Mouse (Mus musculus) hindbrain, embryonic 11.5 days (tissue): ENCODE measurements around the gene Cmtm7. TPM values are rescaled to one million over a fixed set of nuclear protein-coding genes. Genes with fewer than 3 reads are reported as not detected.

Experiments used
- ATAC-seq: fragments of 200-750 bp; cut with Nextera tagmentation; 2 replicates; pipeline ENCODE4 v1.8.0; 2017; ENCODE audit warnings: mild to moderate bottlenecking, moderate TSS enrichment, moderate library complexity; ENCODE audit not compliant: low FRiP score
- DNase-seq: peaks from one replicate; pipeline ENCODE4 v3.0.0-alpha.2; 2015; ENCODE audit warnings: low spot score
- H3K27ac ChIP-seq: fragments of 300-500 bp; sonication (generic); 2 replicates; pipeline ENCODE4 v1.5.1; 2014; ENCODE audit warnings: mild to moderate bottlenecking, low read depth, low read length
- H3K27me3 ChIP-seq: fragments of 300-500 bp; sonication (generic); 2 replicates; pipeline ENCODE4 v1.6.1; 2014; ENCODE audit warnings: mild to moderate bottlenecking, low read length, moderate library complexity, mixed read lengths; ENCODE audit not compliant: control insufficient read depth, insufficient read depth
- H3K36me3 ChIP-seq: fragments of 300-500 bp; sonication (generic); 2 replicates; pipeline ENCODE4 v1.6.1; 2014; ENCODE audit warnings: mild to moderate bottlenecking, low read length, moderate library complexity, mixed read lengths; ENCODE audit not compliant: control insufficient read depth, insufficient read depth
- H3K4me1 ChIP-seq: fragments of 300-500 bp; sonication (generic); replicated peaks from 2 replicates; pipeline ENCODE4 v1.6.1; 2014; ENCODE audit warnings: low read length, mixed read lengths; ENCODE audit not compliant: control insufficient read depth, insufficient read depth
- H3K4me2 ChIP-seq: fragments of 300-500 bp; sonication (generic); replicated peaks from 2 replicates; pipeline ENCODE4 v1.6.1; 2014; ENCODE audit warnings: mild to moderate bottlenecking, low read depth, low read length
- H3K4me3 ChIP-seq: fragments of 300-500 bp; sonication (generic); 2 replicates; pipeline ENCODE4 v1.5.1; 2014; ENCODE audit warnings: low read depth, low read length
- H3K9ac ChIP-seq: fragments of 300-500 bp; sonication (generic); 2 replicates; pipeline ENCODE4 v1.6.1; 2014; ENCODE audit warnings: low read depth, low read length
- H3K9me3 ChIP-seq: fragments of 300-500 bp; sonication (generic); 2 replicates; pipeline ENCODE4 v1.6.1; 2016; ENCODE audit warnings: low read length; ENCODE audit not compliant: control insufficient read depth
- WGBS: fragments of 180-500 bp; shearing (Covaris S2); extraction: QIAGEN DNeasy Blood & Tissue Kit; methylation state at CpG from one replicate; pipeline ENCODE4 v1.1.7; 2014; 5-methylcytosine and 5-hydroxymethylcytosine counted together
- polyA plus RNA-seq: library from polyadenylated mRNA; unstranded; fragments of >200 nt; fragmentation: Nextera tagmentation; extraction: Ambion mirVana; gene quantifications from 2 replicates; pipeline ENCODE4 v1.2.1, GENCODE M21; 2014

Gene Cmtm7
- polyA plus RNA-seq, 1 experiment from 2014 or later: 77.8 TPM

DNA sequence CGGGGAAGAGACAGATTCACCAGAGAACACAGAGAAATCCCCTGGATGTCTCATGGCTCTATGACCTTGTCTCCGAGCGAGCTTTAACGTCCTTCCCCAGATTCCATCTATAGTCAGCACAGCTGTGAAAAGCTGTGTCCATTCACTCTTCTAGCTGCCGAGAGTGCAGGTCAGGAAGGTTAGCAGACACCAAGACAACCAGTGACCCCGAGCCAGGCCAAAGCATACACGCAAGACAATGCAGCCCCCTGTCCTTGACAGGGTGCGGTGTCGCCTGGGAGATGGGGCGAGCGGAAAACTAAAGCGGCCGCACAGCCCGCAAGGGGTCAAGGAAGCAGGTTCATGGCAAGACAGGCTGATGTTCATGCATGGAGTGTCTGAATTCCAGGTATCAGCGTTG is 19.6 kb upstream of the Cmtm7 start:
- Histone ChIP-seq H3K4me3 (no peak overlapping the region), H3K27ac (no peak overlapping the region), H3K4me1 (peaks cover 4% of the 10 kb centered on the region; the same call in 1 of the 2 replicates), H3K9ac (peak overlapping the region; percentile 12; the same call in 1 of the 2 replicates), H3K4me2 (no peak overlapping the region), H3K9me3 (no peaks in the 10 kb centered on the region), H3K36me3 (no peaks in the 10 kb centered on the region), H3K27me3 (no peaks in the 10 kb centered on the region)
- ATAC-seq: no peak
- DNase-seq: peak; percentile 45
- WGBS: 4% methylated on average over 15 of the region's 15 CpGs

DNA sequence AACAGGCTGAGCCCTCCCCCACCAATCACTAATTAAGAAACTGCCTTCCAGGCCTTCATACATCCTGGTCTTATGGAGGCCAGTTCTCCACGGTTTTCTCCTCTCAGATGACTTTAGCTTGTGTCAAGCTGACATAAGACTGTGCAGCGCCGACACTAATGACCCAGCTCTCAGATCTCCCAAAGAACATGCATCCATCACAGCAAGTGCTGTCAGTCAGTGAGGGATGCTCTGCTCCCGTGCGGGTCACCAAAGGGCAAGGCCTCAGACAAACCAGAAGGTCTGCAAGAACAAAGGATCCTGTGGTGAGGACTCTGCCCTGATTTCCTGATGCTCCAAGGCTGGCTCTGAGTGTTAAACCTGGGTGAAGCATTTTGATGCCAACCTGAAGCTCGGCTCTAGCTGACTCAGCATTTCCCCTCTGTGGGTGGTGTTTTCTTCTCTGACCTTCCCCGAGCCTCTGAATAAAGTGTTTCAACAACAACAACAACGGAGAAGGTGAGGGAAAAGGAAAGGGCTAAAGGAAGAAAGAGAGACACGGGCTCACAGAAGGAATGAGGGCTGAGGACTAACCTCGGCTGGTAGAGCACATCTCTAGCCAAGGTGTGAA is 17.9 kb upstream of the Cmtm7 start:
- Histone ChIP-seq H3K4me2 (no peak overlapping the region), H3K9ac (no peak overlapping the region), H3K4me1 (peaks cover 4% of the 10 kb centered on the region; the same call in 1 of the 2 replicates), H3K27ac (no peak overlapping the region), H3K36me3 (no peaks in the 10 kb centered on the region), H3K9me3 (no peaks in the 10 kb centered on the region), H3K4me3 (no peak overlapping the region), H3K27me3 (no peaks in the 10 kb centered on the region)
- 13% methylated on average over 10 of the region's 10 CpGs for WGBS
- DNase-seq: peak; percentile 44
- ATAC-seq: no peak

DNA sequence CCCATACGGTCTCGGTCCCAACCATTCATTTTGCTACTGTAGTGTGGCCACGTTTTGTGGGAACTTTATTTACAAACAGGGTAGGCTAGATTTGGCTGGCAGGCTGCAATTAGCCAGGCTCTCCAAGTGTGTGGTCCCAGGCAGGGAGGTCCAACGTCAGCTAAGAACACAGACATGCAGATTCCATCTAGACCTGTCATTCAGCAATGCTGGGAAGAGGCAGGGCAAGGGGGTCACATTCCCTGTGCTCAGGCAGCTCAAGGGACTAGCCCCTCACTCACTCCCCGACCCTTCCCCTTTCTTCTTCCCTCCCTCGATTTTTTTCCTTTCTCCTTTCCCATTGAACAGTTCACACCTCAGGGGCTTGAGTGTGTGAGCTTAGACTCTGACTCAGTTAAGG is 17.2 kb upstream of the Cmtm7 start:
- Histone ChIP-seq H3K9me3 (no peaks in the 10 kb centered on the region), H3K4me2 (no peak overlapping the region), H3K27ac (0 out of 2 replicates have a peak overlapping the region, but pooled peaks have one; percentile 6), H3K27me3 (no peaks in the 10 kb centered on the region), H3K9ac (no peak overlapping the region), H3K4me3 (no peak overlapping the region), H3K36me3 (no peaks in the 10 kb centered on the region), H3K4me1 (peaks cover 4% of the 10 kb centered on the region; the same call in 1 of the 2 replicates)
- DNase-seq (peak; percentile 39), ATAC-seq (no peak)
- 24% methylated on average over 6 of the region's 6 CpGs for WGBS

DNA sequence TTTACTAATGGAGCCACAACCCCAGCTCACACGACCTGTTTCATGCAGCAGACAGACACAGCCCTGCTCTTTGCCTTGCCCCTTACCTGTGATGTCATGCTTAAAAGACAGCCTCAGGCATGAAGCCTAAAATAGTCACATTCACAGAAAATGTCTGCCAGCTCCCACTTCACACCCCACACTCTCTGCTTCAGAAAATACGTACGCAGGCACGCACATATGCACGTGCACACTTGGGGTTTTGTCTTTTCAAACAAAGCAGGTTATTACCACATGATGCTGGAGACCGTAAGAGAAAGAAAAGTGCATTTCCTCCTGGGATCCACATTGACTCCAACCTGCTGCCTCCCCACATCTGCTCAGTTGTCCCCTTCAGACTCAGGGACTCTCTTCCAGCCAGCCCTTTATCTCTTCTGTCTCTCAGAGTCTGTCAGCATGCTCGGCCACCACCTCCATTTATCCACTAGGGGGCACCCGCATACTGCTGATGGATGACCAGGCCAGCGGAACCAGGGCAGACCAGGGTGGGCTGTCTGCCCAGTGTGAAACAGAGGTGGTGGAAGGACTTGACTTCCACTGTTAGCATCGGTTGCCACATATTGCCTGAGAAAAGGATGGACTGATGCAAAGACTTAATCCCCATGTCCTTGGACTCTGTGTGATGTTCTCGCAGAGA is 15.8 kb upstream of the Cmtm7 start:
- peak; percentile 93 for DNase-seq
- peak; percentile 70 for ATAC-seq
- 49% methylated on average over 11 of the region's 11 CpGs for WGBS
- Histone ChIP-seq H3K9me3 (no peaks in the 10 kb centered on the region), H3K4me1 (peaks cover 4% of the 10 kb centered on the region; the same call in 1 of the 2 replicates), H3K4me2 (no peak overlapping the region), H3K4me3 (no peak overlapping the region), H3K36me3 (no peaks in the 10 kb centered on the region), H3K9ac (no peak overlapping the region), H3K27ac (peak overlapping the region; percentile 47; the same call in 1 of the 2 replicates), H3K27me3 (no peaks in the 10 kb centered on the region)

DNA sequence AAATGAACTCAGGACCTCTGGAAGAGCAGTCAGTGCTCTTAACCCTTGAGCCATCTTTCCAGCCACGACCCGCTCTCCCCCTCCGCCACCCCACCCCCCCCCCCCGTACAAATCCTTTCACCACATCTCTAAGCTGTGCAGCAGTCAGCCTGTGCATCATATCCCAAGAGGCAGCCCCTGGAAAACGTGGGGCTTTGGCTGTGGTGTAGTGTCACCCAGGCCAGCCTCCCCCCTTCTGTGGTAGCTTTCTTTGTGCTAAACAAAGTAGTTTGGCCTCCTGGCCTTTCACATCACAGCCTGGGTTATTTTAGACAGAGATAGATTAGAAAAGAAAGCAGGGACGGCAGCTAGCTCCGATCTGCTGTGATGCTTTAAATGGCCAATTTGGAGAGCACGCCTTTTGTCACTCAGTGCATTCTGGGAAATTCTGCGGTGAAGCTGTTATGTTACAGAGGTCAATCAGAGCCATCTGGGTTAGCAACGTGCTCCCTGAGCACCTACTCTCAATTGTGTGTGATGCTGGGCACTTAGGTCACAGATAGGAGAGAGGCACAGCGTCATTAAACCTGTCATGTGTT is 14.9 kb upstream of the Cmtm7 start:
- no peak overlapping the region for H3K4me3 ChIP-seq
- peak overlapping the region; percentile 47; the same call in 1 of the 2 replicates for H3K27ac ChIP-seq
- H3K4me2 ChIP-seq: no peak overlapping the region
- H3K36me3 ChIP-seq: no peaks in the 10 kb centered on the region
- WGBS: 26% methylated on average over 11 of the region's 11 CpGs
- H3K27me3 ChIP-seq: no peaks in the 10 kb centered on the region
- H3K9ac ChIP-seq: no peak overlapping the region
- DNase-seq: peak; percentile 44
- H3K4me1 ChIP-seq: peaks cover 4% of the 10 kb centered on the region; the same call in 1 of the 2 replicates
- H3K9me3 ChIP-seq: no peaks in the 10 kb centered on the region
- peak; percentile 54 for ATAC-seq

DNA sequence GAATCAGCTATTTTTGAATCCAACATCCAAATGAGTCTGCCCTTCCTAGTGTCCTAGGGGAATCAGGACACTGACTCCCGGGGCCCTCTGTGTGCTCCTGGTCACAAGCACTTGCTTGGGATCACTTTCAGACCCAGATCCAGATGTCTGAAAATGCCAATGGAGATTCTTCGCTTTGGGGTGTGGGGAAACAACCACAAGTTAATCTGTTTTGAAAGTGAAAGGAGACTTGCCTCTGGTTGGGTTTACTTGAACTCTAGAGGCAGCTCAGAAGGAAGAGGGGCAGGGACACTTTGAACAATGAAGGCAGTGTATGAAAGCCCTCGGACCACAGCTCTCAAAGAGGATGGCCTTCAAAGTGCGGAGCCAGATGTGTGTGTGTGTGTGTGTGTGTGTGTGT is 12.8 kb upstream of the Cmtm7 start:
- no peak overlapping the region for H3K4me2 ChIP-seq
- H3K9me3 ChIP-seq: no peaks in the 10 kb centered on the region
- no peaks in the 10 kb centered on the region for H3K36me3 ChIP-seq
- H3K9ac ChIP-seq: no peak overlapping the region
- H3K27me3 ChIP-seq: no peaks in the 10 kb centered on the region
- no peak for ATAC-seq
- no peaks in the 10 kb centered on the region; the same call in 1 of the 2 replicates for H3K4me1 ChIP-seq
- 67% methylated on average over 4 of the region's 4 CpGs for WGBS
- no peak overlapping the region for H3K27ac ChIP-seq
- H3K4me3 ChIP-seq: no peak overlapping the region
- no peak for DNase-seq

DNA sequence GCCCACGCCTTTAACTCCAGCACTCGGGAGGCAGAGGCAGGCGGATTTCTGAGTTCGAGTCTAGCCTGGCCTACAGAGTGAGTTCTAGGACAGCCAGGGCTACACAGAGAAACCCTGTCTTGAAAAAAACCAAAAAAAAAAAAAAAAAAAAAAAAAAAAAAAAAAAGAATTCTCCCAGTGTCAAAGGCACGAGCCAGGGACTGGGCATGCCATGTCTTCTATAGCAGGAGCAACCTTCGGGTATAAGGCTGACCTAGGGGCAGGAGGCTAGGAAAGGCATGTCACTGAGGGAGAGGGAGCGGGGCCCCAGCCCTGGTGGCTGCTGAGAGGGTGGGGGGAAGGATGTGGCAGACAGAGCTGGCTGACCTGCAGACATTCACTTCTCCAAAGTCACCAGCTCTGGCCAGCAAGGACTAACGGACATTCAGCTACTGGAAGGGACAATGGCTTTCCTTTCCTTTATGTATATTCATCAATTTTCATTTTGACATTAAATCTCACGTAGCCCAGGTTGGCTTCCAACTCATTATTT is 12.2 kb upstream of the Cmtm7 start:
- Histone ChIP-seq H3K36me3 (no peaks in the 10 kb centered on the region), H3K9me3 (no peaks in the 10 kb centered on the region), H3K4me2 (no peak overlapping the region), H3K4me3 (no peak overlapping the region), H3K27me3 (no peaks in the 10 kb centered on the region), H3K9ac (no peak overlapping the region), H3K27ac (no peak overlapping the region), H3K4me1 (no peaks in the 10 kb centered on the region)
- no peak for ATAC-seq
- DNase-seq: no peak
- WGBS: 87% methylated on average over 9 of the region's 9 CpGs

DNA sequence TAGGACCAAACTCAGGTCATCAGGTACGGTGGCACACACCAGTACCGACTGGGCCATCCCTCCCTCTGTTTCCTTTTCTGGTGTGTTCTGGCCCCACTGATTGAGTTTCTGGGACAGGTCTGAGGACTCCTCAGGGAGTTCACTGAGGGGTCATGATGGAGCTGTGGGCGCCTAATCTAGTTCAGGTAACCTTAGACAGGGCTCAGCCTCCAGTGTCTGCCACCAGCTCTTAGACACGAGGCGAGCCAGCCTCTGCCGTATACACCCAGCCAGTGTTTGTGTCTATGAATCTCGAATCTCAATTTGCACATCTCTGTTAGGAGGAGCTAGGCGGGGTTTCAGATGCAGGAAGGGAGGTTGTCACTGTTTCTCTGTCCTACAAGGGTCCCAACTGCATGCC is 8.3 kb upstream of the Cmtm7 start:
- ATAC-seq (no peak), DNase-seq (no peak)
- H3K4me1 ChIP-seq: peaks cover 3% of the 10 kb centered on the region; the same call in 1 of the 2 replicates
- no peak overlapping the region for H3K4me3 ChIP-seq
- H3K36me3 ChIP-seq: no peaks in the 10 kb centered on the region
- H3K4me2 ChIP-seq: no peak overlapping the region
- H3K27me3 ChIP-seq: no peaks in the 10 kb centered on the region
- H3K9ac ChIP-seq: no peak overlapping the region
- 87% methylated on average over 8 of the region's 8 CpGs for WGBS
- H3K9me3 ChIP-seq: no peaks in the 10 kb centered on the region
- H3K27ac ChIP-seq: no peak overlapping the region
